Comparison of ENCODE assay signal across 18 mouse cellular contexts in the genomic region with DNA sequence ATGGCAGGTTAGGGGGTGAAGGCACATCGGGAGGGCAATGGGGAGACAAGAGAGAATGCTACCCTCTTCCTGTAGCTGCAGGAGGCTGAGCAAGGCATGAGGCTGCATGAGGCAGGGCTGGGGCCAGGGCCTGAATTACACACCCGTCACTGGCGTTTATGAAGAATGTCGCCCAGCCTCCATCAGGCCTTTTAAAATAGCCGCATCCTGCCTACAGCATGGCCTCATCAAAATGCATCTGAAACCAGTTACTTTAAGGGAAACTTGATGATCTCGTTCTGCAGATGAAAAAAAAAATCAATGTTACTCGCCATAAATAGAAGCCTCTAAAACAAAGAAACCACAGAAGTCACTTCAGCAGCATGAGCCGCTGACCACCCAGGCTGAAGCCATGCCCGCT.
DNase-seq lines count a peak whose midpoint lies in the region; ATAC-seq lines count a peak whose summit lies in the region.
"Had no signal": no experiment of that assay in that cellular context is flagged by ENCODE, and none has a peak within 500 bp of the region (broad histone marks: within the 10 kb centered on the region; RNA-seq: fewer than 3 reads in every experiment).

No protein-coding gene starts in this region.

- intact Hi-C loops in heart, postnatal 36 days (cut with DNase I) = no loop called here

- H3K9me3 ChIP-seq in heart, embryonic 12.5 days (replicated peaks) = peaks cover 8% of the 10 kb centered on the region
- H3K9me3 ChIP-seq in embryonic facial prominence, embryonic 13.5 days = no peaks in the 10 kb centered on the region
- no peaks in the 10 kb centered on the region for H3K9me3 ChIP-seq in limb, embryonic 15.5 days
- H3K9me3 ChIP-seq: heart, embryonic 15.5 days; hindbrain, embryonic 12.5 days; liver, embryonic 15.5 days; neural tube, embryonic 13.5 days had no signal

- no peak overlapping the region for H3K27ac ChIP-seq in heart, embryonic 12.5 days (ENCODE audit: poor library complexity, severe bottlenecking)
- H3K27ac ChIP-seq in embryonic facial prominence, embryonic 13.5 days = peak overlapping the region; percentile 81
- peak overlapping the region; percentile 50 for H3K27ac ChIP-seq in limb, embryonic 15.5 days
- H3K27ac ChIP-seq: heart, embryonic 15.5 days; hindbrain, embryonic 12.5 days; intestine, embryonic 15.5 days; kidney, embryonic 15.5 days; liver, embryonic 15.5 days; neural tube, embryonic 13.5 days had no signal

- H3K4me2 ChIP-seq in heart, embryonic 12.5 days = no peak overlapping the region
- H3K4me2 ChIP-seq in embryonic facial prominence, embryonic 13.5 days = no peak overlapping the region
- no peak overlapping the region for H3K4me2 ChIP-seq in limb, embryonic 15.5 days
- H3K4me2 ChIP-seq: heart, embryonic 15.5 days; hindbrain, embryonic 12.5 days; intestine, embryonic 15.5 days; kidney, embryonic 15.5 days; liver, embryonic 15.5 days; neural tube, embryonic 13.5 days had no signal

- H3K27me3 ChIP-seq in heart, embryonic 12.5 days (replicated peaks) = no peaks in the 10 kb centered on the region
- H3K27me3 ChIP-seq in embryonic facial prominence, embryonic 13.5 days = no peaks in the 10 kb centered on the region
- H3K27me3 ChIP-seq in limb, embryonic 15.5 days = no peaks in the 10 kb centered on the region
- H3K27me3 ChIP-seq: heart, embryonic 15.5 days; intestine, embryonic 15.5 days; kidney, embryonic 15.5 days; liver, embryonic 15.5 days had no signal

- H3K36me3 ChIP-seq in heart, embryonic 12.5 days = no peaks in the 10 kb centered on the region
- H3K36me3 ChIP-seq in embryonic facial prominence, embryonic 13.5 days = no peaks in the 10 kb centered on the region
- H3K36me3 ChIP-seq in limb, embryonic 15.5 days = no peaks in the 10 kb centered on the region
- H3K36me3 ChIP-seq: heart, embryonic 15.5 days; hindbrain, embryonic 12.5 days; intestine, embryonic 15.5 days; kidney, embryonic 15.5 days; liver, embryonic 15.5 days; neural tube, embryonic 13.5 days had no signal

- WGBS in heart, embryonic 12.5 days = 58% methylated on average over 9 of the region's 9 CpGs
- 12% methylated on average over 9 of the region's 9 CpGs for WGBS in embryonic facial prominence, embryonic 13.5 days
- WGBS in limb, embryonic 15.5 days = 21% methylated on average over 9 of the region's 9 CpGs

- 0 out of 2 replicates have a peak overlapping the region, but pooled peaks have one; percentile 28 for H3K9ac ChIP-seq in heart, embryonic 12.5 days
- no peak overlapping the region for H3K9ac ChIP-seq in embryonic facial prominence, embryonic 13.5 days
- H3K9ac ChIP-seq in limb, embryonic 15.5 days = no peak overlapping the region
- H3K9ac ChIP-seq: heart, embryonic 15.5 days; hindbrain, embryonic 12.5 days; intestine, embryonic 15.5 days; kidney, embryonic 15.5 days; liver, embryonic 15.5 days; neural tube, embryonic 13.5 days had no signal

- ATAC-seq in heart, embryonic 12.5 days (ENCODE audit: insufficient number of reproducible peaks, low FRiP score) = no peak
- ATAC-seq in embryonic facial prominence, embryonic 13.5 days (ENCODE audit: insufficient number of reproducible peaks, insufficient read depth, low FRiP score, low TSS enrichment, low read depth) = no peak
- ATAC-seq in limb, embryonic 15.5 days (ENCODE audit: insufficient number of reproducible peaks, low FRiP score, low TSS enrichment, low read depth) = no peak
- ATAC-seq: intestine, embryonic 15.5 days; lung, postnatal 0 days had no signal

- peaks cover 16% of the 10 kb centered on the region for H3K4me1 ChIP-seq in heart, embryonic 12.5 days (replicated peaks)
- peaks cover 42% of the 10 kb centered on the region for H3K4me1 ChIP-seq in embryonic facial prominence, embryonic 13.5 days
- H3K4me1 ChIP-seq in limb, embryonic 15.5 days = peaks cover 31% of the 10 kb centered on the region
- H3K4me1 ChIP-seq: liver, embryonic 15.5 days had no signal

- no peak for DNase-seq in heart, postnatal 36 days
- DNase-seq in NIH3T3 (ENCODE audit: low read depth) = peak; percentile 46
- DNase-seq in liver = no peak
- no peak for DNase-seq in right cerebral cortex, adult 2 months (ENCODE audit: low spot score in 2 of 2)
- DNase-seq: cerebellum, postnatal 14 days; embryo, embryonic 11 days; layer of hippocampus, postnatal 36 days; thymus, postnatal 4 days had no signal

- no peak overlapping the region for H3K4me3 ChIP-seq in heart, embryonic 12.5 days
- no peak overlapping the region for H3K4me3 ChIP-seq in embryonic facial prominence, embryonic 13.5 days
- H3K4me3 ChIP-seq in limb, embryonic 15.5 days = no peak overlapping the region
- H3K4me3 ChIP-seq: heart, embryonic 15.5 days; hindbrain, embryonic 12.5 days; intestine, embryonic 15.5 days; kidney, embryonic 15.5 days; liver, embryonic 15.5 days; neural tube, embryonic 13.5 days had no signal
